Mouse (Mus musculus) T-helper 1 cell (primary cell): ENCODE data around the gene Tln2.
"Not testable (repeated sequence)": the region's sequence is repeated elsewhere in the genome, so short reads cannot be mapped to it uniquely, and the experiment has no call there.

Source experiments
- in situ Hi-C: fragments of 300-600 bp; cut with MboI, MseI; formaldehyde crosslinking; loops from one replicate; pipeline ENCODE4 v1.15.1; 2025; ENCODE audit warnings: high pct_unique_total_duplicates

Tln2 gene

GRCm38 (mm10) chr9:67281812-67282211, 277.7 kb downstream of the Tln2 start:
- in situ Hi-C loops = no loop called here

GRCm38 (mm10) chr9:67280311-67280710, 279.2 kb downstream of the Tln2 start:
- in situ Hi-C loops = not testable (repeated sequence)

DNA sequence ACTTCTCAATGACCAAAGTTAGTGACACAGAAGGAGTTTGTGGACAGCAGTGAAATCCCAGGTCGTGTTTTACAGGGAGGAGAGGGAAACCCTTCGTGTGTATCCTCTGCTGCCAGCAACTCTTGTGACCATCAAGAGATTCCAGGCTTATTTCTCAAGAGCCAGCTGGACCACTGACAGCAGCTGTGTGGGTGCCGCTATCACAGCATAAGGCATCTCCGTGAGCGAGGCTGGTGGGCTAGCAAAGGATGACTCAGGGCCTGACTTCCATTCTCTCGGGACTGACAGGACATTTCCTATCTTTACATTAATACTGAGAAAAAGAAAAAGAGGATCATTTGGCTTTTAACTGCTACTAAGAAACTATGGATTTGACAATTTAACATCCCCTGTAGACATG, 283.1 kb downstream of the Tln2 start:
- in situ Hi-C loops = no loop called here

GRCm38 (mm10) chr9:67274296-67274695, 285.2 kb downstream of the Tln2 start:
- in situ Hi-C loops = no loop called here

DNA sequence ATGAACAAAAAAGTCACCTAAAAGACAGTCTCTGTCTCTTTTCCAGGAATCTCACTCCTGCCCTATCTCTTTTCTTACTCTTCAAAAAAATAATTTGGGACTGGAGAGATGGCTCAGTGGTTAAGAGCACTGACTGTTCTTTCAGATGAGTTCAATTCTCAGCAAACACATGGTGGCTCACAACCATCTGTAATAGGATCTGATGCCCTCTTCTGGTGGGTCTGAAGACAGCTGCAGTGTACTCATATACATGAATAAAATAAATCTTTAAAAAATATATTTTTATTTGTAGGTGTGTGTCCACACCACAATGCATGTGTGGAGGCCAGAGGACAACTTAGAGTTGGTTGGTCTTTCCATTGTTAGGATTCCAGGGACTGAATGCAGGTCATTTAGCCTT, 286.1 kb downstream of the Tln2 start:
- in situ Hi-C loops = no loop called here

GRCm38 (mm10) chr9:67270734-67271133, 288.8 kb downstream of the Tln2 start:
- in situ Hi-C loops = no loop called here

GRCm38 (mm10) chr9:67270061-67270595, 289.4 kb downstream of the Tln2 start:
- in situ Hi-C loops = no loop called here

GRCm38 (mm10) chr9:67267276-67267990, 292.1 kb downstream of the Tln2 start:
- in situ Hi-C loops = no loop called here

DNA sequence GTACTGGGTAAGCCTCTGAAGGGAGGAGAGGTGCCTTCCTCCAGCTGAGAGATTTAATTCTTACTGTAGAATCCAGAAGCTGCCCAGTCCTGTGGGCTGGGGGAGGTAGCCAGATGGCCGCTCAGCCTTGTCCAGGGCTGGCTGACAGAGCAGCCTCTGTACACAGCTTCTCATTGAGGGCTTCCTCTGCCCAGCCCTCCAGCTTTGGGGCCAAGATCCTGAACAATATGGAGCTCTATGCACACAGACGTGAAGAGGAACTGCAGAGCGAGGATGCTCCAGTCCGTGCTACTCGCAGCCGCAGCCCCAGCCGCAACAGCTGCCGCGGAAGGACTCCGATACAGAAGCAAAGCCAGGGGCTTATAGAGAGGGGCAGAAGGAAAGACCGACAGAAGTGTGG, 294.0 kb downstream of the Tln2 start:
- in situ Hi-C loops = no loop called here

DNA sequence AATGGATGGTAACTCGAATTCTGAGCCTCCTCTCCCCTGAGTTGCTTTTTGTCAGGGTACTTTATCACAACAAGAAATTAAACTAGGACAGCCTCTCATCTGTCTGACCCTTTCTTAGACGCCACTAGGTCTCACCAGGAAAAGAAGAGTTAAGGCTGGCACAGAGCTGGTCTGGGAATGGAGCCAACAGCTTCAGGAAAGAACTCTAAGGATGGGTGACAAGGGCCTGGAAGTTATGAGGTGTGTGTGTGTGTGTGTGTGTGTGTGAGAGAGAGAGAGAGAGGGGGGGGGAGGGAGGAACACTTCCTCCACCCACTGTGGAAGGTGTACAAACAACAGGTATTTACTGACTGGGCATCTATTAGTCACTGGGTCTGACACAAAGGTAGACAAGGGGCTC, 294.6 kb downstream of the Tln2 start:
- in situ Hi-C loops = no loop called here

DNA sequence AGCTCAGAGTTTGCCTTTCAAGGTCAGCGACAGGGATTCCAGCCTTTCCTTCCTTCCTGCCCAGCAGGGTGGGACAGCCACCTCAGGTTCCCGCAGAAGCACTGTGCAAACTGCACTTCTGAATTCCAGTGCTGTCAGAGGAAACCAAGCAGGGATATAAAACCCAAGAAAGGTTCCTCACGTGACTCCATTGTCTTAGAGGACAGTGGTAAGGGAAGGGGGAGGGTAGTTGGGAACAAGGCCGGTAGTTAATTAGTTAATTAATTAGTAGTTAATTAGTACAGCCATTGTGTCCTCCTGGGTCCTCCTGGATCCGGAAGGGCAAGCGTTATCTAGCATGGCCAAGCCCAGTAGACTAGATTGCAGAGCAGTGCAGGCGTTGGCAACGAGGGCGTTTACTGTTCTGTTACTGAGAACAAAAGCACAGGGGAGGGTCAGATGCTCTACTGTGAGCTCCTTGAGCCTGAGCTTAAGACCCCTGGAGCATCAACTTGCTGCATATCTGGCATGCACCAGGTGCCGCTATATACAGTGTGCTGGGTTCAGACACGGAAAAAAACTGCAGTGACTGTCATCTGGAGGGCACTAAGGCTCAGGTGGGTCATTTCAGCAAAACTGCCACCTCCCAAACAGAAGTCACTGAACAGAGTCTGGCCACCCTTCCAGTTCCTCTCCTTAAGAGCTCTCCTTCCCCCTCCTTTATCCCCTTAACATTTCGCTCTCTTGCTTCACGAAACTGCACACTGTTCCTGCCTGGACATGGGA, 298.5 kb downstream of the Tln2 start:
- in situ Hi-C loops = no loop called here

GRCm38 (mm10) chr9:67250141-67250540, 309.4 kb downstream of the Tln2 start:
- in situ Hi-C loops = no loop called here

GRCm38 (mm10) chr9:67247365-67247950, 312.0 kb downstream of the Tln2 start:
- in situ Hi-C loops = no loop called here

GRCm38 (mm10) chr9:67245265-67245664, 314.2 kb downstream of the Tln2 start:
- in situ Hi-C loops = no loop called here

DNA sequence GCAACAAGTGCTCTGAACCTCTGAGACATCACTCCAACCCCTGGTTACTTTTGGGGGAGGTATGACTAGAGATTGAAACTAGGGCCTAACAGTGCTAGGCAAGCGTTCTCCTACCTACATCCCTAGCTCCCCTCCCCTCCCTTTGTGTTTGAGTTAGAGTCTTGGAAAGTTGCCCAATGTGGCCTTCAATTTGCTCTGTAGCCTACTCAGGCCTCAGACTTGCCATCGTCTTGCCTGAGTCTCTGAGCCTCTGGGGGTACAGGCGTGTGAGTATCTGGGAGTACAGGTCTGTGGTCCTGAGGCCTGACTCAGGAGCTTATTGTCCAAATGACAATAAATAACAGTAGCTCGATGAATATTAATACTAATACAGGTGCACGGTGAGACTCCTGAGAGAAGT, 317.8 kb downstream of the Tln2 start:
- in situ Hi-C loops = no loop called here

GRCm38 (mm10) chr9:67240456-67240855, 319.0 kb downstream of the Tln2 start:
- in situ Hi-C loops = no loop called here

- in situ Hi-C loops = no loop called here
Measured at GRCm38 (mm10) chr9:67236987-67237386, 322.5 kb downstream of the Tln2 start.

DNA sequence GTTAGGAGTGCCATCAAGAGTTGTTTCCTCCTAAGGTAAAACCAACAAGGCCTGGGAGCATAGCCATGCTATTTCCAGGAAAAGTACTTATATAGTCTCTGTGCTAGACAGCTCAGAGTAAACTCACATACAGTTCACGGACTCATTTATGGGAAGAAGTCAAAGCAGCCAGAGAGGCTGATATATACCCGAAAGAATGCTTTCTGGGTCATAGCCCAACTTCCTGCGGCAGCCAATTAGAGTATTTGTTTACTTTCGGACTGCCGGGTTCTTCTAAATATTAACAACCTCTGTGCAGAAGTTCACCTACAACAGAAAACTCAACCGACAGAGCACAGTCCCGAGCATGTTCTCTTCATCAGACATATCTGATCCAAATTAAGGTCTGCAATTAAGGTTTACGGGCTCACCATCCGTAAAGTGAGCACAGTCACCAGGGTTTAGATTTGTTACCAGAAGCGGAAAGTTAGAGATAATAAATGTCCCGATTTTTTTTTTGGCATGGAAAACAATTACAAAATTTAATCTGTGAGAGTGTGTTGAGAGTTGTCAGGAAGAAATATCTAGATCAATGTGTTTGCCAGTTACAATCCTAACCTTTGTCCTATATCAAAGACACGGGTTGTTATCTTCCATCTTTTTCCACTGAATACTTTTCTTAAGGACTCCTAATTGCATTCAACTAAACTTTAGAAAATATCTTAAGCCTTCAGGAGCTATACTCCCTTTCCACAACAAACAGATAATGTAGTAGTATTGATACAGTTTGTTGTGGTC, 323.9 kb downstream of the Tln2 start:
- in situ Hi-C loops = no loop called here

DNA sequence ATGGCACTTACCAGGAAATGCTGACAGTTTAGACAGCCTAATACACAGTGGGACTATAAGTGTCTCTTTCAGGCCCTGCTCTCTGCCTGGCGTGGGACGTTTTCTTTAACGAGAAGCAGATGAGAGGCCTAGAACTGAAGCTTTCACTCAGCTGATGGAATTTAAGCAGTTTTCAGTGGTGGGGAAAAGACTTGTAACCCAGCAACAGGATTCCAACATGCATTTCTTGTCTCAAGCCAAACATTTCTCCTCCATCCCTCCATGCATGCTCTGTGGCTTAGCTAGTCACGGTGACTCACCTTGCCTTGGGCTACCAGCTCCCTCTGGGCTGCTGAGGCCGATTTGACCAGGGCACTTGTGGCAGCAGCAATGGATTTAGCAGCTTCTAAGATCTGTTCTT, 330.5 kb downstream of the Tln2 start:
- in situ Hi-C loops = no loop called here

DNA sequence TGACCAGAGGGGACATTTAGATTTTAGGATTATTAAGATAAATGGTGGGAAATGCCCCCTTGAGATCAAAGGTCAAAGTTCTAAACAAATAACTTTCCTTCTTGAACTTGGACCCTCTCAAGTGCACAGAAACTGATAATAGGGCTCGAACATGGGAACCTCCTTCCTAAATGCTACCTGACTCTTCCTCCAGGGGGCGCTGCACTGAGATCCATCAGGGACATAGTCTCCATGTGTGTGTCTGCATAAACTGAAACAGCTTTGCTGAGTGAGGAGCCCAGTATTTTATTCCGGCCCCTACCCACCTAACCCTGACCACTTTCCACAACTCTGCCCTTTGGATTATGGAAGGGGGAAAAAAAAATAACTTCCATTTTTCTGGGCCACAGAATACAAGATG, 339.1 kb downstream of the Tln2 start:
- in situ Hi-C loops = no loop called here

- in situ Hi-C loops = no loop called here
Measured at GRCm38 (mm10) chr9:67218001-67218400, 341.5 kb downstream of the Tln2 start.
